Mouse (Mus musculus): ENCODE measurements around the gene Fam3c. TPM values are rescaled to one million over a fixed set of nuclear protein-coding genes. Genes with fewer than 3 reads are reported as not detected.

The Fam3c gene
- polyA plus RNA-seq, 1 experiment from 2014 or later = 73.7 TPM

- WGBS = 79% methylated on average over 13 of the region's 13 CpGs
- Histone ChIP-seq H3K4me1 (ENCODE audit: control insufficient read depth, insufficient read depth, low read length) (no peaks in the 10 kb centered on the region), H3K4me2 (ENCODE audit: low read length) (no peak overlapping the region), H3K4me3 (replicated peaks; ENCODE audit: low read depth, low read length) (no peak overlapping the region), H3K27ac (replicated peaks; ENCODE audit: low read depth, low read length) (no peak overlapping the region), H3K27me3 (ENCODE audit: control insufficient read depth, insufficient read depth, low read length) (no peaks in the 10 kb centered on the region), H3K9ac (replicated peaks; ENCODE audit: low read length) (no peak overlapping the region), H3K36me3 (ENCODE audit: control insufficient read depth, insufficient read depth, low read length) (no peaks in the 10 kb centered on the region), H3K9me3 (ENCODE audit: control insufficient read depth, low read length) (no peaks in the 10 kb centered on the region)
- ATAC-seq (ENCODE audit: low FRiP score, low TSS enrichment) (no peak), DNase-seq (no peak)
Measured at GRCm38 (mm10) chr6:22390654-22391365, 34.8 kb upstream of the Fam3c start.

DNA sequence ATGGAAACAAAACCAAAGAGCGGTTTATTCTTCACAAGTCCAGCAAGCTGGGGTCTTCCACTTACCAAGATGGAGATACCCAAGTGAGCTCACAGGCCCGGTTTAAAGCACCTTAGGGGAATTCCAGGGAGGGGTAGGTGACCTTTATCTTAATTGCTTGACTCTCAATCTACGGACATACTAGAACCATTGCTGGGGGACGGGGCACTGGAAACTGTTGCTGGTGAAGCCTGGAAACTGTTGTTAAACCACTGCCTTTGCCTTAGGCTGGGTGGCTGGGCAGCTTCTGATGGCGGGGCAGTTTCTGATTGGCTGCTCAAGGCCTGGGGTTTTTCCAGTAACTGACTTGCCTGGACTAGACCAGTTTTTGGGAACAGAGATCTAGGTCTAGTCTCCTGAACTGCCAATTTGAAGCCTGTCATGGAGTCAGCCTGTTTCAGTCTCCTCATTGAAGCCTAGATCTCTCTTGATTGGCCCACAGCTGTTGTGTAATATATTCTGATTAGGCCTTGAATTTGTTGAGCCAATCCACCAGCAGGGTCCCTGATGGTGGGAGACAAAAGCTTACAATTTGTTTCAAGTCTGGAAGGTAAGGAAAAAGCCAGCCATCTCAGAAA lies 29.3 kb upstream of the Fam3c start:
- no peak for ATAC-seq (ENCODE audit: low FRiP score, low TSS enrichment)
- Histone ChIP-seq H3K27ac (replicated peaks; ENCODE audit: low read depth, low read length) (no peak overlapping the region), H3K9ac (replicated peaks; ENCODE audit: low read length) (no peak overlapping the region), H3K9me3 (ENCODE audit: control insufficient read depth, low read length) (no peaks in the 10 kb centered on the region), H3K27me3 (ENCODE audit: control insufficient read depth, insufficient read depth, low read length) (no peaks in the 10 kb centered on the region), H3K4me1 (ENCODE audit: control insufficient read depth, insufficient read depth, low read length) (no peaks in the 10 kb centered on the region), H3K4me2 (ENCODE audit: low read length) (no peak overlapping the region), H3K4me3 (replicated peaks; ENCODE audit: low read depth, low read length) (no peak overlapping the region), H3K36me3 (ENCODE audit: control insufficient read depth, insufficient read depth, low read length) (no peaks in the 10 kb centered on the region)
- WGBS = 91% methylated on average over 5 of the region's 5 CpGs
- DNase-seq = no peak

DNA sequence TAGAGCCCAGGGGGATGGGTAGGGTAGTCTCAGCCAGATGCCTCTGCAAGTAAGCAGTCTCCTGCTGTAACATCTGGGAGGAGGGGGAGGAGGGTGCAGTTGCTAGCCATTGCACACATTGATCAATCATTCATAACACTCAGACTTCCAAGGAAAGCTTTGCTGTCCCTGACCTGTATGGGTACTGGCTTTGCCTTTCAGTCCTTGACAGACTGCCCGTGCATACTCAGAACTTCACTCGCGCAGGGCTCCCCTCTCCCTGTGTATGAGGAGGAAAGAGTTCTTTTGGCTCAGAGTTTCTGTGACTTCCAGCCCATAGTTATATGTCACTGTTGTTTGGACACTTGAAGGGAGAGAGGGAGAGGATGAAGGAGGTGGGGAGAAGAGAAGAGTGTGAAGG lies 24.2 kb upstream of the Fam3c start:
- no peak overlapping the region for H3K27ac ChIP-seq (replicated peaks; ENCODE audit: low read depth, low read length)

GRCm38 (mm10) chr6:22379831-22380230 lies 23.8 kb upstream of the Fam3c start:
- Histone ChIP-seq H3K4me2 (ENCODE audit: low read length) (no peak overlapping the region), H3K4me1 (ENCODE audit: control insufficient read depth, insufficient read depth, low read length) (no peaks in the 10 kb centered on the region), H3K27me3 (ENCODE audit: control insufficient read depth, insufficient read depth, low read length) (no peaks in the 10 kb centered on the region), H3K9me3 (ENCODE audit: control insufficient read depth, low read length) (no peaks in the 10 kb centered on the region), H3K4me3 (replicated peaks; ENCODE audit: low read depth, low read length) (no peak overlapping the region), H3K9ac (replicated peaks; ENCODE audit: low read length) (no peak overlapping the region), H3K27ac (replicated peaks; ENCODE audit: low read depth, low read length) (no peak overlapping the region), H3K36me3 (ENCODE audit: control insufficient read depth, insufficient read depth, low read length) (no peaks in the 10 kb centered on the region)
- 90% methylated on average over 1 of the region's 1 CpGs for WGBS
- DNase-seq = no peak
- no peak for ATAC-seq (ENCODE audit: low FRiP score, low TSS enrichment)

More for the DNA sequence above, 24.2 kb upstream of the Fam3c start:
- H3K36me3 ChIP-seq (ENCODE audit: control insufficient read depth, insufficient read depth, low read length) = no peaks in the 10 kb centered on the region
- ATAC-seq (ENCODE audit: low FRiP score, low TSS enrichment) (no peak), DNase-seq (no peak)
- no peaks in the 10 kb centered on the region for H3K4me1 ChIP-seq (ENCODE audit: control insufficient read depth, insufficient read depth, low read length)
- H3K27me3 ChIP-seq (ENCODE audit: control insufficient read depth, insufficient read depth, low read length) = no peaks in the 10 kb centered on the region
- H3K4me2 ChIP-seq (ENCODE audit: low read length) = no peak overlapping the region
- no peaks in the 10 kb centered on the region for H3K9me3 ChIP-seq (ENCODE audit: control insufficient read depth, low read length)
- no peak overlapping the region for H3K4me3 ChIP-seq (replicated peaks; ENCODE audit: low read depth, low read length)
- 96% methylated on average over 3 of the region's 3 CpGs for WGBS
- no peak overlapping the region for H3K9ac ChIP-seq (replicated peaks; ENCODE audit: low read length)

DNA sequence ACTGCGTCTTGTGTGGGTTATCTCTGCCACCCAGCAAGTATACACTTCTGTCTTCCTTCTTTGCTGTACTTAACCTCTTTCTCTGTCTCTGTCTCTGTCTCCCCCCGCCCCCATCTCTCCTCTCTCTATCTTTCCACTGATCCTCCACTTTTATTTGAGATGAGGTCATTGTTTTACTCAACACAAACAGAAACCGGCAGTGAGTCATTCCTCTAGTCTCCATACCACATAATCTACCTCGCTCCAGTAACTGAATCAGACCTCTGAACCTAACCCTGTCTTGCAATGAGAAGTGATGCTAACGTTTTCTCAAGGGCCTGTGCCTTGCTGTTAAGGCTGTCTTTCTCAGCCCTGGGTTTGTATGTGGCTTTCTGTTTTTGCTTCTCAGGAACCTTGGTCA lies 22.4 kb upstream of the Fam3c start:
- Histone ChIP-seq H3K9me3 (ENCODE audit: control insufficient read depth, low read length) (no peaks in the 10 kb centered on the region), H3K4me1 (ENCODE audit: control insufficient read depth, insufficient read depth, low read length) (no peaks in the 10 kb centered on the region), H3K27ac (replicated peaks; ENCODE audit: low read depth, low read length) (no peak overlapping the region), H3K4me3 (replicated peaks; ENCODE audit: low read depth, low read length) (no peak overlapping the region), H3K4me2 (ENCODE audit: low read length) (no peak overlapping the region), H3K9ac (replicated peaks; ENCODE audit: low read length) (no peak overlapping the region), H3K27me3 (ENCODE audit: control insufficient read depth, insufficient read depth, low read length) (no peaks in the 10 kb centered on the region), H3K36me3 (ENCODE audit: control insufficient read depth, insufficient read depth, low read length) (no peaks in the 10 kb centered on the region)
- WGBS = 87% methylated on average over 5 of the region's 5 CpGs
- no peak for DNase-seq
- ATAC-seq (ENCODE audit: low FRiP score, low TSS enrichment) = no peak

GRCm38 (mm10) chr6:22374791-22375190 lies 18.7 kb upstream of the Fam3c start:
- DNase-seq = no peak
- Histone ChIP-seq H3K27me3 (ENCODE audit: control insufficient read depth, insufficient read depth, low read length) (no peaks in the 10 kb centered on the region), H3K9ac (replicated peaks; ENCODE audit: low read length) (no peak overlapping the region), H3K27ac (replicated peaks; ENCODE audit: low read depth, low read length) (no peak overlapping the region), H3K4me1 (ENCODE audit: control insufficient read depth, insufficient read depth, low read length) (no peaks in the 10 kb centered on the region), H3K36me3 (ENCODE audit: control insufficient read depth, insufficient read depth, low read length) (no peaks in the 10 kb centered on the region), H3K4me2 (ENCODE audit: low read length) (no peak overlapping the region), H3K4me3 (replicated peaks; ENCODE audit: low read depth, low read length) (no peak overlapping the region), H3K9me3 (ENCODE audit: control insufficient read depth, low read length) (no peaks in the 10 kb centered on the region)
- ATAC-seq (ENCODE audit: low FRiP score, low TSS enrichment) = no peak
- 86% methylated on average over 3 of the region's 3 CpGs for WGBS

- ATAC-seq (ENCODE audit: low FRiP score, low TSS enrichment) (no peak), DNase-seq (no peak)
- WGBS = 88% methylated on average over 2 of the region's 2 CpGs
- no peak overlapping the region for H3K27ac ChIP-seq (replicated peaks; ENCODE audit: low read depth, low read length)
- H3K9me3 ChIP-seq (ENCODE audit: control insufficient read depth, low read length) = no peaks in the 10 kb centered on the region
- no peaks in the 10 kb centered on the region for H3K4me1 ChIP-seq (ENCODE audit: control insufficient read depth, insufficient read depth, low read length)
- H3K4me2 ChIP-seq (ENCODE audit: low read length) = no peak overlapping the region
- no peaks in the 10 kb centered on the region for H3K36me3 ChIP-seq (ENCODE audit: control insufficient read depth, insufficient read depth, low read length)
- H3K4me3 ChIP-seq (replicated peaks; ENCODE audit: low read depth, low read length) = no peak overlapping the region
- H3K27me3 ChIP-seq (ENCODE audit: control insufficient read depth, insufficient read depth, low read length) = no peaks in the 10 kb centered on the region
- H3K9ac ChIP-seq (replicated peaks; ENCODE audit: low read length) = no peak overlapping the region
Measured at GRCm38 (mm10) chr6:22373476-22373875, 17.4 kb upstream of the Fam3c start.

DNA sequence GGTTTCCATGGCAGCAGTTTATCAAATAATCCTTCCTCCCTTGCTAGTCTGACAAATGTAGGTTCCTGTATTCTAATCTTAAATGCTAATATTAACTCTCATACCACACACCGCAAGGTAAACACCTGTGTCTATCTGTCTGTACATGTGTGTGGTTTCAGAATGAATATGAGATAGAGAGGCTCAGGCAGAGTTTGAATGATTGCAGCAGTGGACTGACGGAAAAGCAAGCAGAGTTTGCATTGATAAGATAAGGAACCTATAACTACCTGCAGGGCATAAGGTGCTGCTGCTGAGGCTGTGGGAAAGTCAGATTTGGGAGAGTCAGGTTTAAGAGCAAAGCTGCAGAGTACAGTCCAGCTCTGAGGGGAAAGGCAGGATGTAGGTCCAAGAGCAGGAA lies 10.9 kb upstream of the Fam3c start:
- Histone ChIP-seq H3K4me1 (ENCODE audit: control insufficient read depth, insufficient read depth, low read length) (no peaks in the 10 kb centered on the region), H3K9me3 (ENCODE audit: control insufficient read depth, low read length) (no peaks in the 10 kb centered on the region), H3K4me3 (replicated peaks; ENCODE audit: low read depth, low read length) (no peak overlapping the region), H3K9ac (replicated peaks; ENCODE audit: low read length) (no peak overlapping the region), H3K4me2 (ENCODE audit: low read length) (no peak overlapping the region), H3K27me3 (ENCODE audit: control insufficient read depth, insufficient read depth, low read length) (no peaks in the 10 kb centered on the region), H3K36me3 (ENCODE audit: control insufficient read depth, insufficient read depth, low read length) (no peaks in the 10 kb centered on the region), H3K27ac (replicated peaks; ENCODE audit: low read depth, low read length) (no peak overlapping the region)
- no peak for ATAC-seq (ENCODE audit: low FRiP score, low TSS enrichment)
- WGBS = 93% methylated on average over 2 of the region's 2 CpGs
- no peak for DNase-seq

DNA sequence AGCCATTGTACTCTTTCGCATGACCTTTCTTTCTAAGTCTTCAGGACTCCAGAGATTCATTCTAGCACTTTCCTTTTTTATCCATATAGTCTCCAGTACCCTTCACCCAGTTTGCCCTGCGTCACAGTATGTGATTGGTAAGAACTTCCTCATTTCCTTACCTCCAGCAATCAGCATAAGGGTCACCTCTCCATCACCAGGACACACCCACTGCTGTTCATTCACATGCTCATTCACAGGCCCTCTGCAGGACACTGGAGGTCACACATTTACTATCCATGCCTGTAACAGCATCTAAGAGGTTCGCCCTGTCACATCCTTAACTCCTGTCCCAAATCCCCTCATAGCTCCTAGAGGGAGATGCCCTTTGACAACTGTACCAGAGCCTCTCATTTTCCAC lies 7.5 kb upstream of the Fam3c start:
- ATAC-seq (ENCODE audit: low FRiP score, low TSS enrichment) (no peak), DNase-seq (no peak)
- 79% methylated on average over 3 of the region's 3 CpGs for WGBS
- H3K4me3 ChIP-seq (replicated peaks; ENCODE audit: low read depth, low read length) = no peak overlapping the region
- H3K27me3 ChIP-seq (ENCODE audit: control insufficient read depth, insufficient read depth, low read length) = no peaks in the 10 kb centered on the region
- no peak overlapping the region for H3K9ac ChIP-seq (replicated peaks; ENCODE audit: low read length)
- no peaks in the 10 kb centered on the region for H3K4me1 ChIP-seq (ENCODE audit: control insufficient read depth, insufficient read depth, low read length)
- H3K4me2 ChIP-seq (ENCODE audit: low read length) = no peak overlapping the region
- H3K36me3 ChIP-seq (ENCODE audit: control insufficient read depth, insufficient read depth, low read length) = no peaks in the 10 kb centered on the region
- no peak overlapping the region for H3K27ac ChIP-seq (replicated peaks; ENCODE audit: low read depth, low read length)
- H3K9me3 ChIP-seq (ENCODE audit: control insufficient read depth, low read length) = no peaks in the 10 kb centered on the region
